Mouse (Mus musculus): ENCODE results near the gene Dmbt1.
"Not testable (repeated sequence)": the region's sequence is repeated elsewhere in the genome, so short reads cannot be mapped to it uniquely, and the experiment has no call there.

The Dmbt1 gene

DNA sequence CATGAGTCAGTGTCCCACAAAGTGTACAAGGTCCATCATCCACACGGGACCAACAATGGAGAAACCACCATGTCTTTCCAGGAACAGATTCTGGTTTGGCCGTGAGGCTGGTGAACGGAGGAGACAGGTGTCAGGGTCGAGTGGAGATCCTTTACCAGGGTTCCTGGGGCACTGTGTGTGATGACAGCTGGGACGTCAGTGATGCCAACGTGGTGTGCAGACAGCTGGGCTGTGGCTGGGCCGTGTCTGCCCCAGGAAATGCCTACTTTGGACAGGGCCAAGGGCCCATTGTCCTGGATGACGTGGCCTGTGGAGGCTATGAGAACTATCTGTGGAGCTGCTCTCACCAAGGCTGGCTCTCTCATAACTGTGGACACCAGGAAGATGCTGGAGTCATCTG is 18.0 kb downstream of the Dmbt1 start:
- not testable (repeated sequence) for DNase-seq (ENCODE audit: low read depth in 1 of 2, low spot score in 2 of 2)

GRCm38 (mm10) chr7:131054808-131055370 is 23.0 kb downstream of the Dmbt1 start:
- DNase-seq (ENCODE audit: low read depth in 1 of 2, low spot score in 2 of 2): no peak

DNA sequence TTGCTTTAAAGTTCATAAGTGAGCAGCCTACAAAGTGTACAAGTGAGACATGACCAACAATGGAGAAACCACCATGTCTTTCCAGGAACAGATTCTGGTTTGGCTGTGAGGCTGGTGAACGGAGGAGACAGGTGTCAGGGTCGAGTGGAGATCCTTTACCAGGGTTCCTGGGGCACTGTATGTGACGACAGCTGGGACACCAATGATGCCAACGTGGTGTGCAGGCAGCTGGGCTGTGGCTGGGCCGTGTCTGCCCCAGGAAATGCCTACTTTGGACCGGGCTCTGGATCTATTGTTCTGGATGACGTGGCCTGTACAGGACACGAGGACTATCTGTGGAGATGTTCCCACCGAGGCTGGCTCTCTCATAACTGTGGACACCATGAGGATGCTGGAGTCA is 26.1 kb downstream of the Dmbt1 start:
- not testable (repeated sequence) for DNase-seq (ENCODE audit: low read depth in 1 of 2, low spot score in 2 of 2)

DNA sequence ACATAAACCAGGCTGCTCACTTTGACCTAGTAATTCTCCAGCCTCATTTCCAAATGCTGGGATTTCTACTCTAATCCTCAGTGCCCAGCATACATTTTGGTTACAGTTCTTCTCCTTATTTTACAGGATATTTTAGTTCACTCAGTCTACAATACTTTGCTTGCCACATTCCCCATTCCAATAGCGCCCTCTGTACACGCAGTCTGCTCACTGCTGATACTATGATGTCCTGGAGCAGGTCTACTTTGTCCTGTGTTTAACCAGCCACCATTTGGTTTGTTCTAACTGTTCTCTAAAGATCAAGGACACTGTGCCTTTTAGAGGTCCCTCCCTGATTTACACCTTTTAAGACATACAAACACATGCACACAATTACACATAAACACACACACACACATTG is 28.0 kb downstream of the Dmbt1 start:
- DNase-seq (ENCODE audit: low read depth in 1 of 2, low spot score in 2 of 2): not testable (repeated sequence)

DNA sequence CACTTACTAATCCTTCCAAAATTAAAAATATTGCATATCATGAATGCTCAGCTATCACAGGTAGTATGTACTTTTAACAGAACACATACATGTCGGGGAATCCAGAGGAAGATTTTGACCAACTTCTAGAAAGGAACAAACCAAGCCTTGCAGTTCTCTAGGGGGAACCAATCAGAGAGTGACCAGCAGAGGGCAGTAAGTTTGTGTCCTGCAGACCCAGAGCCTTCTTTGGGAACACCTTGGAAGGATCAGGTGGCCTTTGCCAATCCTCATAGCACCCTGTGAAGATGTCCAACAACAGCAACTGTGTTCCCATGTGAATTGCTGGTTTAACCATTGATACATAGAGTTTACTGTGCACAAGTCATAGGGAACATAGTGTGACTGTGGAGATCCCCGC is 30.7 kb downstream of the Dmbt1 start:
- no peak for DNase-seq (ENCODE audit: low read depth in 1 of 2, low spot score in 2 of 2)

DNA sequence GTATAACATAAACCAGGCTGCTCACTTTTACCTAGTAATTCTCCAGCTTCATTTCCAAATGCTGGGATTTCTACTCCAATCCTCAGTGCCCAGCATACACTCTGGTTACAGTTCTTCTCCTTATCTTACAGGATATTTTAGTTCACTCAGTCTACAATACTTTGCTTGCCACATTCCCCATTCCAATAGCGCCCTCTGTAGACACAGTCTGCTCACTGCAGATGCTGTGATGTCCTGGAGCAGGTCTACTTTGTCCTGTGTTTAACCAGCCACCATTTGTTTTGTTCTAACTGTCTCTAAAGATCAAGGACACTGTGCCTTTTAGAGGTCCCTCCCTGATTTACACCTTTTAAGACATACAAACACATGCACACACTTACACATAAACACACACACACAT is 36.3 kb downstream of the Dmbt1 start:
- DNase-seq (ENCODE audit: low read depth in 1 of 2, low spot score in 2 of 2): not testable (repeated sequence)

GRCm38 (mm10) chr7:131073476-131073875 is 41.6 kb downstream of the Dmbt1 start:
- not testable (repeated sequence) for DNase-seq (ENCODE audit: low read depth in 1 of 2, low spot score in 2 of 2)

- not testable (repeated sequence) for DNase-seq (ENCODE audit: low read depth in 1 of 2, low spot score in 2 of 2)
These were observed 42.2 kb downstream of the Dmbt1 start for GRCm38 (mm10) chr7:131074098-131074497.

DNA sequence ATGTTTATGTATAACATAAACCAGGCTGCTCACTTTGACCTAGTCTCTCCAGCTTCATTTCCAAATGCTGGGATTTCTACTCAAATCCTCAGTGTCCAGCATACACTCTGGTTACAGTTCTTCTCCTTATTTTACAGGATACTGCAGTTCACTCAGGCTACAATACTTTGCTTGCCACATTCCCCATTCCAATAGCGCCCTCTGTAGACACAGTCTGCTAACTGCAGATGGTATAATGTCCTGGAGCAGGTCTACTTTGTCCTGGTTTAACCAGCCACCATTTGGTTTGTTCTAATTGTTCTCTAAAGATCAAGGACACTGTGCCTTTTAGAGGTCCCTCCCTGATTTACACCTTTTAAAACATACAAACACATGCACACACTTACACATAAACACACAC is 44.1 kb downstream of the Dmbt1 start:
- DNase-seq (ENCODE audit: low read depth in 1 of 2, low spot score in 2 of 2): no peak

DNA sequence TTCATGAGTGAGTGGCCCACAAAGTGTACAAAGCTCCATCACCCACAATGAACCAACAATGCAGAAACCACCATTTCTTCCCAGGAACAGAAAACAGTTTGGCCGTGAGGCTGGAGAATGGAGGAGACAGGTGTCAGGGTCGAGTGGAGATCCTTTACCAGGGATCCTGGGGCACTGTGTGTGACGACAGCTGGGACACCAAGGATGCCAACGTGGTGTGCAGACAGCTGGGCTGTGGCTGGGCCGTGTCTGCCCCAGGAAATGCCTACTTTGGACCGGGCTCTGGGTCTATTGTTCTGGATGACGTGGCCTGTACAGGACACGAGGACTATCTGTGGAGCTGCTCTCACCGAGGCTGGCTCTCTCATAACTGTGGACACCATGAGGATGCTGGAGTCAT is 50.5 kb downstream of the Dmbt1 start:
- not testable (repeated sequence) for DNase-seq (ENCODE audit: low read depth in 1 of 2, low spot score in 2 of 2)

- no peak for DNase-seq (ENCODE audit: low read depth in 1 of 2, low spot score in 2 of 2)
These were observed 80.6 kb downstream of the Dmbt1 start for GRCm38 (mm10) chr7:131112486-131112885.

DNA sequence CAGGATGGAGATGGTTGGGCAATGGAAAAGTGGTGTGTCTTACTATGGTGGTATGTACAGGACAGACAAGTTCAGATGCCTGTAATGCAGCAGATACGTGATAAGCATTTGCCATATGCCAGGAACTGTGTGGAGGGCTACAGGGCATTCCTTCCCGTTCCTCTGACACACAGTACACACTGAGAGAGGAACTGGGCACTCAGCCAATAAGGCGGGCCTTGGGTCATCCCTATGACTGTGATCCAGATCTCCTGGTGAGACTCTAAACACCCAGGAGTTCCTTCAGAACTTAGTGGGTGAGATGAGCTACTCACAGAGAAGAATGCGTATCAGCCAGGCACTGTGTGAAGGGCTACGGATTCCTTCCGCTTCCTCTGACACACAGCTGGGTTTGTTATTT is 81.8 kb downstream of the Dmbt1 start:
- no peak for DNase-seq (ENCODE audit: low read depth in 1 of 2, low spot score in 2 of 2)

DNA sequence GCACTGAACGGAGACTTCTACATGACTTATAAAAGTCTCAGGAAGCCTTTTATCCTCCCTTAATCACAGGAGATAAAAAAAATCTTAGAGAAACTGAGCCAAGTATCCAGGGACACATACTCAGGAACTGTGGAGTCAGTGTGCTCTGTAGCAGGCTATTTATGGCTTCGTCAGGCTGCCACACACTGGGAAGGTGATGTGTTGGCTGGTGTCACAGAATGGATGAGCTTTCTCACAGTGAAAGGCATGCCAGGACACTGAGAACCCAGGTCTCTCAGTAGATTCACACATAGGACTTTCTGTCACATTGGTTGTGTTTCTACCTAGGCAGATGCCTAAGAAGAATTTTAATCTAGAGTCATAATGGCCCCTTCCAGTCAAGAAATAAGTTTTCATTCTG is 82.6 kb downstream of the Dmbt1 start:
- DNase-seq (ENCODE audit: low read depth in 1 of 2, low spot score in 2 of 2): no peak

DNA sequence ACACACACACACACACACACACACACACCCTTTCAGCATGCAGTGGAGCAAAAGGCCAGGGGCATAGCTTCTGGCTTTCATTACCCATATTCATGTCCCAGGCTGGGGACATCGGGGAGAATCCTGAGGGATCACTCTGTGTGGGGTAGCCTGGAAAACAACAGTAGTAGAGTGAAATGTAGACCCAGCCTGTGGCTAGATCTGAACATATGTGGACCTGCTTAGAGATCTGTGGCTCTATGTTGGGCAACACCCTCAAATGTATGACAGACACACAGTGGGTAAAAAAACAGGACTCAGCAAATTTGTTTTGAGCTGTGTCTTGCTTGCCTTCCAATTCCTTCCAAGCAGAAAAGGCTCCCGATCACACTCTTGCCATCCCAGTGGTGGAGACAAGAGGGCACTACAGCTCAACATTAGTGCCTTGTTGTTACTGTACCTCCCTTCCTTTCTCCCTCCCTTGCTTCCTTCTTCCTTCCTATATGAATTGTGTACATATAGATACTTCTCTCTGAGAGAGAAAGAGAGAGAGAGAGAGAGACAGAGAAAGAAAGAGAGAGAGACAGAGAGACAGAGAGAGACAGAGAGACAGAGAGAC is 90.5 kb downstream of the Dmbt1 start:
- no peak for DNase-seq (ENCODE audit: low read depth in 1 of 2, low spot score in 2 of 2)

DNA sequence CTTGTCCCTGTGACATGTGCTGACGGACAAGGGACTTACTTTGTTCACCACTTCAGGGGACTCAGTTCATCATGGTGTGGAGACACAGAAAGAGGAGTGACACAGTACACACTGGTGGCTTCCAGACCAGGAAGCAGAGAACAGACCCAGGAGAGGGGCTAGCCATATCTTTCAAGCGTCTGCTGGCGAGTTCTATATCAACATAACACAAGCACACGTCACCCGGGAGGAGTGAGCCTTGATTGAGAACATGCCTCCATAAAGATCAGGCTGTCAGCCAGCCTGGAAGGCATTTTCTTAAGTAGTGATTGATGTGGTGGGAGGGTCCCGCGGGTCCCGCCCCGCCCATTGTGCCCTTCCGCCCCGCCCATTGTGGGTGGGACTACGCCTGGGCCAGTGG is 98.2 kb downstream of the Dmbt1 start:
- DNase-seq (ENCODE audit: low read depth in 1 of 2, low spot score in 2 of 2): no peak

DNA sequence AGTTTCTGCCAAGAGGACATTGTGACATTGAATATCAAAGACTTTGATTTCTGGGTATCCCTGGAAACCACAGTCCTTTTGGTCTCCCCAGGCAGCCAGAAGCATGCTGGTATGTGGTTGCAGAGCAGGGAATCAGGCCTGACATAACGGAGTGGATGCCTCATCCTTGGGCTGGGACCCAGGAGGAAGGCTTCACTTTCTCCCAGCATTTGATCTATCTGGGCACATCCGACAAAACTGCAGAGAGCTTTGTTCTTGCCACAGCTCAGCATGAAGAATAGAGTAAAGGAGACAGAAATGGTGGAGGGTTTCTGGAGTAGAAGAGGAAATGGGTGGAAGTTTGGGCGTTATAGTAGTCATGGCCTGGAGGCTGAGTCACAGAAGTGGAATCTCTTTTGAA is 101.3 kb downstream of the Dmbt1 start:
- DNase-seq (ENCODE audit: low read depth in 1 of 2, low spot score in 2 of 2): no peak

- no peak for DNase-seq (ENCODE audit: low read depth in 1 of 2, low spot score in 2 of 2)
These were observed 114.4 kb downstream of the Dmbt1 start, which contains the start of gene 4933402N03Rik for GRCm38 (mm10) chr7:131146214-131146613. Gene 4933402N03Rik (minus strand): TSS chr7:131146314.

GRCm38 (mm10) chr7:131150179-131150578 is 118.3 kb downstream of the Dmbt1 start:
- no peak for DNase-seq (ENCODE audit: low read depth in 1 of 2, low spot score in 2 of 2)

GRCm38 (mm10) chr7:131153044-131153443 is 121.2 kb downstream of the Dmbt1 start:
- DNase-seq (ENCODE audit: low read depth in 1 of 2, low spot score in 2 of 2): no peak

DNA sequence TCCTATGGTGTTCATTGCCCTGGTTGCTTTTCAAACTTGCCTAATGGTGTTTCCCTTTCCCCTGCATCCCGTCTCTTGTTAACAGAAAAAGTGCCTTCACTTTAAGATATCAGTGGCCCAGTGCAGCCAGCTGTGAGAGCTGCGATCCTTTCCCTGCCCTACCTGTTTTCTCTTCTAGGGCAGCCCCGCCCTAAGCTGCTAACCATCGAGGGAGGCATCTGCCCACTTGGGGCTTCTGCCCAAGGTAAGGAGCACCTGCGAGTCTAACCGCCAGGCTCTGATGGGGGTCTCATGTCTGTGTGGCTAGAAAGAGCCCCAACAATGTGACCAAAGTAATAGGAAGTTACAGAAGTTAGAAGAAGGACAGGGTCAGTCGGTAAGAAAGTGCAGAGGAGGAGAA is 130.4 kb downstream of the Dmbt1 start:
- DNase-seq (ENCODE audit: low read depth in 1 of 2, low spot score in 2 of 2): no peak

- DNase-seq (ENCODE audit: low read depth in 1 of 2, low spot score in 2 of 2): no peak
These were observed 135.9 kb downstream of the Dmbt1 start for GRCm38 (mm10) chr7:131167771-131168170.

- DNase-seq (ENCODE audit: low read depth in 1 of 2, low spot score in 2 of 2): no peak
These were observed 137.2 kb downstream of the Dmbt1 start for GRCm38 (mm10) chr7:131169099-131169498.
